Mouse (Mus musculus): ENCODE measurements around the gene Tmem150b.

Tmem150b gene

GRCm38 (mm10) chr7:4731090-4731489 lies 6.0 kb upstream of the Tmem150b start:
- no peak for DNase-seq (ENCODE audit: low spot score in 2 of 2)

GRCm38 (mm10) chr7:4724359-4724758 lies 690 bp downstream of the Tmem150b start:
- DNase-seq (ENCODE audit: low spot score in 2 of 2), result no peak

GRCm38 (mm10) chr7:4723508-4723907 lies 1.5 kb downstream of the Tmem150b start:
- DNase-seq (ENCODE audit: low spot score in 2 of 2), result no peak

- no peak for DNase-seq (ENCODE audit: low spot score in 2 of 2)
These were observed 5.8 kb downstream of the Tmem150b start for GRCm38 (mm10) chr7:4719276-4719675.

GRCm38 (mm10) chr7:4716955-4717354 lies 8.1 kb downstream of the Tmem150b start:
- no peak for DNase-seq (ENCODE audit: low spot score in 2 of 2)

- DNase-seq (ENCODE audit: low spot score in 2 of 2), result no peak
These were observed 12.5 kb downstream of the Tmem150b start for GRCm38 (mm10) chr7:4712594-4712993.

- DNase-seq (ENCODE audit: low spot score in 2 of 2), result peak in 1 of 2 experiments; percentile 33
These were observed 20.0 kb downstream of the Tmem150b start for GRCm38 (mm10) chr7:4705098-4705497.

- DNase-seq (ENCODE audit: low spot score in 2 of 2), result no peak
These were observed 21.9 kb downstream of the Tmem150b start for GRCm38 (mm10) chr7:4703195-4703594.

- no peak for DNase-seq (ENCODE audit: low spot score in 2 of 2)
These were observed 22.7 kb downstream of the Tmem150b start for GRCm38 (mm10) chr7:4702334-4702733.

GRCm38 (mm10) chr7:4693004-4693403 lies 32.0 kb downstream of the Tmem150b start:
- no peak for DNase-seq (ENCODE audit: low spot score in 2 of 2)

- DNase-seq (ENCODE audit: low spot score in 2 of 2), result peak in 1 of 2 experiments; percentile 27
These were observed 33.9 kb downstream of the Tmem150b start for GRCm38 (mm10) chr7:4690951-4691653.

- DNase-seq (ENCODE audit: low spot score in 2 of 2), result peak; percentile 71 to 76
These were observed 34.7 kb downstream of the Tmem150b start, which contains the start of gene Brsk1 for GRCm38 (mm10) chr7:4690387-4690786. Gene Brsk1 (plus strand): TSS chr7:4690604.

- DNase-seq (ENCODE audit: low spot score in 2 of 2), result peak; percentile 86 to 91
These were observed 40.2 kb downstream of the Tmem150b start, which contains the start of gene Hspbp1 for GRCm38 (mm10) chr7:4684632-4685417. Gene Hspbp1 (minus strand): TSS chr7:4685068.

- DNase-seq (ENCODE audit: low spot score in 2 of 2), result no peak
These were observed 40.8 kb downstream of the Tmem150b start for GRCm38 (mm10) chr7:4684203-4684602.

- no peak for DNase-seq (ENCODE audit: low spot score in 2 of 2)
These were observed 41.7 kb downstream of the Tmem150b start for GRCm38 (mm10) chr7:4683307-4683706.

- DNase-seq (ENCODE audit: low spot score in 2 of 2), result no peak
These were observed 49.8 kb downstream of the Tmem150b start for GRCm38 (mm10) chr7:4675200-4675599.

- no peak for DNase-seq (ENCODE audit: low spot score in 2 of 2)
These were observed 50.8 kb downstream of the Tmem150b start for GRCm38 (mm10) chr7:4674114-4674731.

GRCm38 (mm10) chr7:4671956-4672355 lies 53.1 kb downstream of the Tmem150b start:
- no peak for DNase-seq (ENCODE audit: low spot score in 2 of 2)

- no peak for DNase-seq (ENCODE audit: low spot score in 2 of 2)
These were observed 54.3 kb downstream of the Tmem150b start for GRCm38 (mm10) chr7:4670655-4671255.

GRCm38 (mm10) chr7:4669156-4669555 lies 55.9 kb downstream of the Tmem150b start:
- DNase-seq (ENCODE audit: low spot score in 2 of 2), result no peak

GRCm38 (mm10) chr7:4668506-4668905 lies 56.5 kb downstream of the Tmem150b start:
- no peak for DNase-seq (ENCODE audit: low spot score in 2 of 2)

- DNase-seq (ENCODE audit: low spot score in 2 of 2), result no peak
These were observed 58.2 kb downstream of the Tmem150b start for GRCm38 (mm10) chr7:4666871-4667270.
